Mouse (Mus musculus) gastrocnemius, postnatal 10 days (tissue): ENCODE measurements around the gene Ctcfl. TPM values are rescaled to one million over a fixed set of nuclear protein-coding genes. Genes with fewer than 3 reads are reported as not detected.
A peak's percentile ranks its signal among the peaks of the same experiment; 100 is the strongest.
"Not testable (repeated sequence)": the region's sequence is repeated elsewhere in the genome, so short reads cannot be mapped to it uniquely, and the experiment has no call there.

Experiments
- DNase-seq: peaks from one replicate; pipeline ENCODE4 v3.0.0; 2021; ENCODE audit warnings: mixed read lengths
- total RNA-seq, 2 experiments: library from RNA; stranded (reverse); gene quantifications; 2 replicates each; pipeline ENCODE4 v1.2.3; 2021

Ctcfl gene
- total RNA-seq, 2 experiments from 2014 or later = not detected

DNA sequence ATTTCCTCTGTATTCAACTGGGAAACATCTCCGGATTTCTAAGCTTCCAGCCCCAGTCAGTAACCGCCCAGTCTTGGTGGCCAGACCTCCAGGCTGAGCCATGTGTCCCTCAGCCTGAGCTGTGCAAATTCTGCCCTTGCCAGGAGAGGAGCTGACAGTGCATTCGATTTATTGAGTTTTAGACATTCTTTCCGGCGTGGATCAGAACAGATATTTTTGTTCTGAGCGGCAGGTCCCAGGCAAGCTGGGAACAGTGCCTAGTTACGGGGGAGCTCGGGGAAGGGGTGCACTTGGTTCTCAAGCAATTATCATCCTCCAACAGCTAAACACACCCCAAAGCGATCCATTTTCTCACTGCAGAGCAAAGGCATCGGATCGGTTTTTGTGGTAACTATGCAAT is 24.3 kb upstream of the Ctcfl start:
- DNase-seq = no peak

DNA sequence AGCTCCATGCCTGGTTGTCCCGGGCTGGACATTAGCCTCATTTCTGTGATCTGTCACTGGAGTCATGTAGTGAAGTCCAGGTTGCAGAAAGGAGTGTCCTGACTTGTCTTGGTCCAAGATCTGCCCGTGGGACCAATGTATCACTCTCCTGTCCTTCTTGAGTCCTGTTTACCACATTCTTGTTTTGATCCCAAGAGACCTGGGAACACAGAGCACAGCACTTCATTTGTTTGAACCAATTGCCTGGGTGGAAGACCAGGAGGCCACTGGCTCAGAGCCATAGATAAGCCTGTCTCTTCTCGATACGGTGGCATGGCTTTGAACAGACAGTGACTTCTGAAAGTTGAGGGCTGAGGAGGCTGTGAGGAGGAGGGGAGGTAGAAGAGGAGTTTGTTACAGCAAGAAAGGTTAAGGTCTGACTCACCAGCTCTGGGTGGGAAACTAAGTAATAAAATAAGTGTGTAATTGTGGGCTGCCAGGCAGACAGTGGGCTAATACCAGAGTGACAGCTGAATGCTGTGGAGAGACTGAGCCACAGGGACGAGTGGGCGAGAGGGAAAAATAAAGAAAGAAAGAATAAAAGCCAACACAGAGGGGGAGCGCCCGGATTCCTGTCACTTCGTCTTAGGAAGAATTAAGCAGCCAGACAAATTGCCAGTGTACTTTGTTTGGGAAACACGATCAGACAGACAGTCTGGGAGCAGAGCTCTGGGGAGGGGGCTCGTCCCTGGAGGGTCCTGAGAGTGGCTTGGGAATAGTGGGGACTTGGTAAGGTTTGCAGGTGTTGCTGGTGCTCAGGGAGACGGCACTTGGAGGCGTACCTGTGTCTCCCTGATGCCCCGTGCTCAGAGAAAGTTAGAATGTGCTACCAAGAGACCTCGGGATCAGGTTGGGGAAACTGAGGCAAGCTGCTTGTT is 19.3 kb upstream of the Ctcfl start:
- no peak for DNase-seq

DNA sequence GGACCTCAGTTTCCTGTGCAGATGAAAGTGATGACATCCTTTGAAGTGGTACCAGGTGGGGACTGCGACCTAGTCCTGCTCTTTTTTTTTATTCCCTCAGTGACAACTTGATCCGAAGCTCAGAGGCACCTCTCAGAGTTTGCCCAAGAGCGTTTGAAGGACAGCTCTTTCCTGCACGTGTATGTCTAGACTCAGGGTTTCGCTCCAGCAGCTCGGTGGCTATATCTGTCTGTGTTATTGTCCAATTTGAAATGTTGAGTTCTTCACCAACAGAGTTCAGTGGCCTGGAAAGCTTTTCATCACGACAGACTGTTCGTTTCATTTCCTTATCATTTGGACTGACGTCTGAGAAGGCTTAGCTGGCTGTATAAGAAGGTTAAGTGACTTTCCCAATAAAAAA is 15.4 kb upstream of the Ctcfl start:
- DNase-seq = no peak

DNA sequence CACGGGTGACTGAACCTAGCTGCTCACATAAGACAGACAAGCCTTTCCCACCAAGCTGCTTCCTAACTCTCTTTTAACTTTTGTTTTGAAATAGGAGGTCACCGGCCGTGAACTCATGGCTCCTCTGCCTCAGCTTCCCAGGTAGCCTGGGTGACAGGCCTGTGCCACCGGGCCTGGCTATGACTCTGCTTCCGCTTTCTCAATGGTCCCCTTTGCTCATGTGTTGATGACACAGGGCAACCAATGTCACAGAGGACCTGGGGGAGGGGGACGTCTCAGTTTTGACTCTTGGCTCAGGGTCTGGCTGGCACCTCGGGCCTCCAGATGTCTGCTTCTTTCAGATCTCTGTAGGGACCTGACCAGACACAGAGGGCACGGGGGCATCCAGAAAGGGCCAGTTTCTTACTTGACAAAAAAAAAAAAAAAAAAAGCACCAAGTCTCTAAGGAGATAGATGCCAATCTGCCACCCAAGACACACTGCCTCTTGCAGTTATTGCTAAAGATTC is 13.5 kb upstream of the Ctcfl start:
- DNase-seq = no peak

DNA sequence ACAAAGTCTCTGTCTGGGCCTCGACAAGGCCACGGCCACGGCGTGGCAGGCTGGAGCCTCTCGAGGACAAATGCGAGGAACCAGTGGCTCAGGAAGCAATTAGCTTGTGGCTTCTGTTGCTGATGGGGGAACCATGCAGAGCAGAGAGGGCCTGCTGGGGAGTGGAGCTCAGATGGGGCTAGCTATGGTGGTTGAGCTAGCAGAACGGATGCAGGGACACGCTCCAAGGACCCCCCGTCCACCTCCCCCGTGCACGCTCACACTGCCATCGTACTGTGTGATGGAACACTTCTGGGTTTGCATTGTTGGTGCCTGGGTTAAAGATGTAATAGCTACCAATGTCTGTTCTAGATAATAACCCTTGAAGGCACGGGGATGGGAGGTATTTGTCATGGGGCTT is 12.9 kb upstream of the Ctcfl start:
- no peak for DNase-seq

DNA sequence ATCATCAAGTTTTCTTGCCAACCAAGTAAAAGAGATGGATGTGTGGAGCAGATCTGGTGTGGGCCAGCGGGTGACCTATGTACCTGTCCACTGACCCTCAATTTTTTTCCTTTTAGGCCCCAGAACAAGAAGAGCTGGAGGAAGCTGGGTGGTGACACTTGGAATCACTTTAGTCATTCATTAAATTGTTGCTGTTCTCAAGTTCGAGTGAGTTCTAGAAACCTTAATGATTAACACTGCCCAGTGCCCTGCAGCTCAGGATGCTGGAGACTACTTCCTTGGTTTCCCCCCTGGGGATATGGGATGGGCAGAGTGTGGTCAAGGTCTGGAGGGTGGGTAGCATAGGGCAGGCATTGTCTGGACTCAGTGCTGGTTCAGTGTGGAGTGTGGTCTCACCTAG is 9.8 kb upstream of the Ctcfl start:
- no peak for DNase-seq

DNA sequence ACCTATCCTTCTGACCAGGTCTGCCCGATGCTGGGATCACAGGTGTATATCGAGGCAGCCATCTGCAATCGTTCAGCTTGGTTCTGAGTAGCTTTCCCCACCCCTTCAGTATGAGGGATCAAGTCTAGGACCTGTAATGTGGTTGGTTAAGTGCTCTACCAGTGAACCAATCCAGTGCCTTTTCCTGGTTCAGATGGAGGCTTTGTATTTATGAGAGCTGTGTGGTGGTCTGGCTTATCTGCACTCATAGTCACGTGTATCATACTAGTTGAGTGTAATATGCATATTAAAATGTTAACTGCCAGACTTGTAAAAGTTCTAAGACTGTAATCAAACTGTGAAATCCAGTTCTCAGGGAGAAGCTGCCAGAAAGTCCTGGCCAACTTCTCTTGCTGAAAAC is 7.1 kb upstream of the Ctcfl start:
- no peak for DNase-seq

DNA sequence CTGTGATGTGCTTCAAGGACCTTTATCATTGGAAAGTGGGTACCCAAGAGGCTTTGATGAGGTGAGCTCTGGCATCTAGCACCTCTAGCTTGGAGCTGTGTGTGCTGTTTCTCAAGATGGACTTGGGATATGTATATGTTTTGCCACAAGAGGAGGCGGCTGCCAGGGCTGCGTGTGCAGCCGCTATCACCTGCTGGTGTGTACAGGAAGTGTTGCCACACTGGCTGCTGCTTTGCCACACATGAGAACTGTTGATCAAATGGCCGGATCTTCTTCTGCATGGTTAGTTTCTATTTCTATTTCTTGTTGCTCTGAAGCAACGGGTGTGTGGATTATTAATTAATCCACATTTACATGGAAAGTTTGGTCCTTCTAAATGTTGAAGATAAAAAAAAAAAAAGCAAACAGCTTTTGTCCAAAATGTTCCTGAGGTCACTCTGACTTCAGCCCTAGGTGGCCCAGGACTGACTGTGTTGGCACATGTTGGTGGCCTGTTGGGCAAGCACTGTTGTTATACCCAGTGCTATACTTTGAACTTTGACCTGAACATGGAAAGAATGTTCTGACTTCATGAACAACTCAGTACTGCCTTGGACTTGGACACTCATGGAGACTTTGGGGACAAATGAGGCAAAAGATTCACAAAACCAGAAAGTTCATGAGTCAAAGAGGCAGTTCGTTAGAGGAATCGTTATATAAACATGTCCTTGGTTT is 4.9 kb upstream of the Ctcfl start:
- DNase-seq = no peak

DNA sequence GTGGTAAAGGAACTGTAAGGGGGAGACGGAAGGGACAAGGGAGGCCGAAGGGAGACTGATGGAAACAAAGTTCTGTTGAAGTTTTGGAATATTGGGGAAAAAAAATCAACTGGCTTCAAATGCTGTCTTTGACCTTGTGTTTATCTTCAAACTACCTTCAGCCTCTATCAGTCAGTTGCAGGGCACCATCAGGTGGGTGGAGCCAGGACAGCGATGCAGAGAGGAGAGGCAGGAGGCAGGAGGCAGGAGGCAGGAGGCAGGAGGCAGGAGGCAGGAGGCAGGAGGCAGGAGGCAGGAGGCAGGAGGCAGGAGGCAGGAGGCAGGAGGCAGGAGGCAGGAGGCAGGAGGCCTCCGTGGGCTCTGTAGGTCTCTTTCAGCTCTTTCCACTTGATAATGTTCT is 792 bp upstream of the Ctcfl start:
- DNase-seq = not testable (repeated sequence)

DNA sequence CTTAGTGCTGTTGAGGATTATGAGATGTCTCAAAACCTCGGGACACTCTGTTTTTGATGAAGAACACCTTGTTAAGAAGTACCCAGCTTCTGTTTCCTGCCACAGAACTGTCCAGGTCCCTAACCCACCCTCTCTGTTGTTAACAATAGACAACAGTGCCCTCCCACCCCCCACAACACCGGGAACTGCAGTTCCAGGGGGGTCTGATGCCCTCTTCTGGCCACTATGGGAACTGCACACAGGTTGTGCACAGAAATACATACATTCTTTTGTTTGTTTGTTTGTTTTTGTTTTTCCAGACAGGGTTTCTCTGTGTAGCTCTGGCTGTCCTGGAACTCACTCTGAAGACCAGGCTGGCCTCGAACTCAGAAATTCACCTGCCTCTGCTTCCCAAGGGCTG is 5.5 kb downstream of the Ctcfl start:
- DNase-seq = not testable (repeated sequence)

DNA sequence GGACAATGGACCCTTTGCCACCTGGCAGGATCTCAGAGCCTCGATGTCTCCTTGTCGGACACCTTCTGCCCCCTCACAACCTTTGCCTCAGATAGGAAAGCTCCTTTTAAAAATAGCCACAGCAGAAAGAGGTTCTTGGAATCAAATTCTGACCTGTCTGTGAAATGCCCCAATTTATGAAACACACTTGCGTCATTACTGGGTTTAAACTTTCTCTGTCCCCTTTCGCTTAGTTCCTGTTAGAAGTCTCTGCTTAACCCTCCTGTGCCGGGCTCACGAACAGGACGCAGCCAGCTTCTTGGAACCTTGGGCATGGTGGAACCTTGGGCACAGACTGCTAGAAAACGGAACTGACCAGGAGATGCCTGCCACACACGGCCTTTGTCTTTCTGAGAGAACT is 8.8 kb downstream of the Ctcfl start:
- DNase-seq = no peak

DNA sequence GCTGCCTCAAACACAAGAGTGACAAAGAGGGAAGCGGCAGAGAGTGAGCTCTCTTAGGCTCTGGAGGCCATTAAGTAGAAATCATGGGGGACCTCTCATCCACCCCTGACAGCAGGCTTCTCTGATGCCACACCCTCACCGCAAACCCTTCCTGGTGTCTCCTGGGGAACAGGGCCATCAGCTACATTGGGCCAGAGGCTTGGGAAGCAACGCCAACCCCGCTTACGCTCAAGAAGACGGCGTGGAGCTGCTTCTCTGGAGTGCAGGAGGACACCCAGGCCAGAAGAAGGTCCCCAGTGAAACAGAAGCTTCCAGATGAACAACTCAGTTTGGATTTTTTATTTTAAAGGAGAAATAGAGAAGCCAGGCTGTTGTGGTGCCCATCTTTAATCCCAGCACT is 9.8 kb downstream of the Ctcfl start:
- no peak for DNase-seq

DNA sequence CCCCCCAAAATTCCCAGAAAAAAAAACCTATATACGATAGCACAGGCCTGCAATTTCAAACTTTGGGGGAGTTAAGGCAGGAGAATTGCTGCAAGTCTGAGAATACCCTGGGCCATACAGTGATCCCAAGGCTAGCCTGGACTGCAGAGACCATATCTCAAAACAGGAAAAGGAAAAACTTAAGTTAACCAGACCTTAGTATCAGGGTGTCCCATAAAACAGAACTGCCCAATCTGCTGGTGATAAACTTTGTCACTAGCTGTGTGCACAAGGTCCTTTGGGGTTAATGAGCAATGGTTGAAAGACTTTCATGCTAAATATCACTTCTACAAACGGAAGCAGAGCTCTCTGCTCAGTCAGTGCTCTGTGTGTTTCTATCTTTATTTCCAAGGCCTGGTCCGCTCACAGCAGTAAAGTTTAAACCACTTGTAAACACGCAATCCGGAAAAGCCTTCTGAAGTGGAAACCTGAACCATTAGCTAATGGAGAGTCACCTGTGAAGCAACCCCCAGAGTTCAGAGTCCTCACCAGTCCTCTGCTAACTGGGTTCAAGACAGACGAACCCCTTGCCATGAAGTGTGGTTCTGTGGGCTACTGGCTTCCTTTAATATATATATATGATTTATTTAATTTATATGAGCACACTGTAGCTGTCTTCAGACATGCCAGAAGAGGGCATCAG is 10.7 kb downstream of the Ctcfl start:
- DNase-seq = no peak

DNA sequence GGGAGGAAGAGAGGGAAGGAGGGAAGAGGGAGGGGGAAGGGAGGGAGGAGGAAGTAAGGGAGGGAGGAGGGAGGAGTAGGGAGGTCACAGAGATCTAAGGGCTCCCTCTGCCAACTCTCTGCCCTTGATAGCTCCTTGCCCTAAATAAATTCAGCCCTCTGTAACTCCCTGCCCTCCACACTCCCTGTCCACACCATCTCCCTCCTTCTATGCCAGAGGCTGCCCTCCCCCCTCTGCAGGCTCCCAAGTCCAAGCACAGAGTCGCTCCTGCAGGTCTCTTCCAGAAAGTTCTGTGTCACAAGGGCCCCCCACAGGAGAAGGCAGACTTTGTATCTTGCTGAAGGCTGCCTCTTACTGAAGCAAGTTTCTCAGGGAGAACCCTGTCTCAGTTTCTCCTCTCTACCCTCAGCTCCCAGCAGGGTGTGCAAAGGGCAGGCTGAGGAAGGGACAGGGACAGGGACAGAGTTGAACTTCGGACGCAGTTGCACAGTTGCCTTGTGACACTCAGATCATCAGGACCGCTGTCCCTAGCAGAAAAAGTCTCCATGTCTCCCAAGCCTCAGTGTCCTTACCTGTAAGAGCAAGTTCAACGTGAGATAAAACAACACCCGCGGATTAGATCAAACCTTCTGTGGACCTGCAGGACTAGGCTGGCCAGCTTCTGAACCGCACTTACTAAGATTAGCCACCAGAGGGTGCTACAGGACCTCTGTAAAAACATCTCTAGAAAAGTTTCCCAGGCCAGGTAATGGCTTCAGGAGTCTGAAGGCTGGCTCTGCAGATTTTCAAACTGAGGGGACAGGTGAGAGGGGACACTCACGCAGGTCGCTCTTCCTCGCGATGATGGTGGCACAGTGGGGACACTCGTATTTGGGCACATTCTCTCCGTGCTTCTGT is 12.2 kb downstream of the Ctcfl start:
- DNase-seq = peak; percentile 39

DNA sequence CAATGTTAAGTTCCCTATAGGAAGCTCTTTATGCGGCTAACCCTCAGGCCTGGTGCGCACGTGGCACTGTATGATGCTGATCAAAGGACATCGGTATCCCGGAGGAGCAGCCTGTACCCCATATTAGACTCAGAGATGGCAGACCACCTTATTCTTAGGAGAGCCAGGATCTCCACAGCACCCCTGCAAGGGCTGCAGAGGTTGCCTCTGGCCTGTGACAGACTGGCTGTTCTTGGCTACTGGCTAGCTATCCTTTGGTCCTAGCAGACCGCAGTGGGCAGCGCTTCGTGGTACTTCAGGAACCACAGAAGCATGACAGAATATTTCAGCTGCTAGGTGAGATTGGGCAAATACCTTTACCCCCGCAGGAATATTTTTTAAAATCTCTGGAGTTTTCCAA is 12.9 kb downstream of the Ctcfl start:
- DNase-seq = no peak

DNA sequence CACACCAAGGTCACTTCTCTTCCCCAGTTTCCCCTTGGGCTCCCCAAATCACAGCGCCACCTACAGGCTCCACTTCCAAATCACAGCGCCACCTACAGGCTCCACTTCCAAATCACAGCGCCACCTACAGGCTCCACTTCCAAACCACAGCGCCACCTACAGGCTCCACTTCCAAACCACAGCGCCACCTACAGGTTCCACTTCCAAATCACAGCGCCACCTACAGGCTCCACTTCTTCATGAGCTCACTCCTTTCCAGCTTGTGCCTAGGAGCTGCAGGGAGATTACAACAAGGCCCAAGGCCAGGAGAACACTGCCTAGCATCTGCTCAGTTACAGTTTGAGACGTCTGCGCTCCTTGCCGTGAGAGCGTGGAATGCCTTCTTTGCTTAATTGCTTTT is 22.0 kb downstream of the Ctcfl start:
- DNase-seq = peak; percentile 34

DNA sequence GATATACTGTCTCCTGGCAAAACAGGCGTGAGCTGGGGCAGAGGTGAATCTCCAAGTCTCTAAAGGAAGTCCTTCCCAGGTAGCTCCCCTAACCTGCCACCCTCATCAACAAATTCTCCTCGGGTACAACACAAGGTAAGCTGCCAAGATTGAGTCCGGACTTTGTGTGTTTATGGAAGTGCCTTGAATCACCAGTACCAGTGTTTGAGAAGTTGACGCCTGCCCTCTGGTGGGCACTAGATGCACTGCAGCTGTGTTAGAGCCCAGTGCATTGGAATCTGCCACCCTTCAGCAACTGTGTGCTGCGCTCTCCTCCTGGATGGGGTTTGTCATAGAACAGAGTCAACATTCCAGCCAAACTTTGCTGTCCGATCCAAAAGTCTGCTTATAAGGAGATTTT is 29.9 kb downstream of the Ctcfl start:
- peak; percentile 82 for DNase-seq

DNA sequence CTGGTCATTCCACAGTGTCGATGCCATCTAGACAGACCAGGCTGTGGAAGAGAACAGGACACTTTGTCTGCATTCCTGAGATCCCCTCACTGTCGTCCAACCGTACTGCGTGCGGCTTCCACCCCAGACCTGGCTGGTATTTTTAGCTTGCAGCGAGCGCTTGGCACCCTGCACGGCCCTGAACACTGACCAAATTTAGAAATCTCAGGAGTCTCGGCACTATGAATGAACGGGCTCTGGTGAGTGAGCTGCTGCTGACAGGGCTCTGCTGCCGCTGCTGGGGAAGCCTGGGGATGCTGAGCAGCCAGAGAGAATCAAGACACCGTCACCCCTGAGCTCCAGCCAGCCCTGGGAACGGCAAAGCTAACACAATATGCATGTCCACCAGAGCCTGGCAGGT is 31.9 kb downstream of the Ctcfl start:
- DNase-seq = peak; percentile 64

DNA sequence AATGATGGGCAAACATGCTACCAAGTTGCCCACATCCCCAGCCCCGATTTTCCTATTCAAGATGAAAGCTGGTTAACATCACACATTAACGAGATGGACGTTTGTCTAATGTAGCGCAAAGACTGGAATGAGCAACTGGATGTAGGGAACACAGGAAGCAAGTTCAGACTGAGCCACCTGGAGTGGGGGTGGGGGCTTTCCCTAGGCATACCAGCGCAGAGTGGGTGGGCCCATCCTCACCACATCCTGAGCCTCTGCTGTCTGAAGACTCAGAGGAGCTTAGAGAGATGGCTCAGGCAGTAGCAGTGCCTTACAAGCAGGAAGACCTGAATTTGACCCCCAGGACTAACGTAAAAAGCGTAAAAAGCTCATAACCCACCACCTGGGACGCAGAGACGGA is 33.6 kb downstream of the Ctcfl start:
- no peak for DNase-seq

DNA sequence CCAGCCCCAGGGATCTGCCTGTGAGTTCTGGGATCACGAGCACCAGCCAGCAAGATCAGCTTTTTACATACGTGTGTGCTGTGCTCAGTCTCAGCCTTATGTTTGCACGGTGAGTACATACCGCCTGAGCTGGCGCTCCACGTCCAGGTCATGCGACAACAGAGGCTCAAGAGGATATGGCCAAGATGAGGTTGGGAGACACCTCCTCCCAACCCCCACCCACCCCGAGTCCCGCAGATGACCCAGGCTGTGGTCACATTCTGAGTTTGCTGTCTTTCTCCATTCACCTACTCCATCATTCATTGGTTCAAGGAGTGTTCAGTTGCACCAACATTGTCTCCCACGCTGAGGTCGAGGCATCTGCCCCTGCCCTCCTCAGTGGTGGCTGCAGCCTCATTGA is 34.5 kb downstream of the Ctcfl start:
- DNase-seq = no peak

DNA sequence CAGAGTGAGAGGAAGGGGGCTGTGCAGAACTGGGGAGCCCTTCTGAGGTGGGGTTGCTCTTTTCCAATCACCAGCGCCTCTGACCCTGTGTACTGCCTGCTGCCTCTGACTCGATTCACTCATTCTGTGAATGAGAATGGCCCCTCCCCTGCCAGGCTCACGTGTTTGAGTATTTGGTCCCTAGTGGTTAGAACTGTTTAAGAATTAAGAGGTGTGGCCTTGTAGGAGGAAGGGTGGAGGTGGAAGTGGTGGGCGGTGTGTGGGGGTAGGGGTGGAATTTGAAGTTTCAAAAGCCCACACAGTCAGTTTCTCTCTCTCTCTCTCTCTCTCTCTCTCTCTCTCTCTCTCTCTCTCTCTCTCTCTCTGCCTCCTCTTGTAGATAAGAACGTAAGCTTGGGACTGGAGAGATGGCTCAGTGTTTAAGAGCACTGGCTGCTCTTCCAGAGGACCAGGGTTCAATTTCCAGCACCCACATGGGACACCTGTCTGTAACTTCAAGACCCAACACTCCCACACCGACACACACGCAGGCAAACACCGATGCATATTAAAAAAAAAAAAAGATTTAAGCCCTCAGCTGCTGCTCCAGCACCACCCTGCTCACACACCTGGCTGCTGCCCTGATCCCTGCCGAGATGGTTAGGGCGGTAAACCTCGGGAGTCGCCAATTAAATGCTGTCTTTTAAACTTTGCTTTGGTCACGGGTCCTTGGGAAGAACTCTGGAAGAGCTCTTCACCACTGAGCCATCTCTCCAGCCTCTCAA is 35.4 kb downstream of the Ctcfl start:
- DNase-seq = no peak
